Mouse (Mus musculus) stomach, postnatal 0 days (tissue): Measurements from ENCODE around the gene Aftph. TPM values are rescaled to one million over a fixed set of nuclear protein-coding genes. Genes with fewer than 3 reads are reported as not detected.
A peak's percentile ranks its signal among the peaks of the same experiment; 100 is the strongest.

Experiments used
- ATAC-seq: fragments of 200-750 bp; cut with Nextera tagmentation; 2 replicates; pipeline ENCODE4 v1.8.0; 2017; ENCODE audit not compliant: low FRiP score, low TSS enrichment
- DNase-seq: peaks from one replicate; pipeline ENCODE4 v3.0.0-alpha.2; 2016; ENCODE audit warnings: low spot score
- H3K27ac ChIP-seq: fragments of 300-500 bp; sonication (generic); replicated peaks from 2 replicates; pipeline ENCODE4 v1.5.1; 2014; ENCODE audit warnings: mild to moderate bottlenecking, control low read depth
- H3K27me3 ChIP-seq: fragments of 300-500 bp; sonication (generic); 2 replicates; pipeline ENCODE4 v1.6.1; 2014; ENCODE audit warnings: low read length; ENCODE audit not compliant: control insufficient read depth, insufficient read depth
- H3K36me3 ChIP-seq: fragments of 300-500 bp; sonication (generic); 2 replicates; pipeline ENCODE4 v1.6.1; 2014; ENCODE audit warnings: low read length, mixed read lengths; ENCODE audit not compliant: control insufficient read depth, insufficient read depth
- H3K4me1 ChIP-seq: fragments of 300-500 bp; sonication (generic); replicated peaks from 2 replicates; pipeline ENCODE4 v1.6.1; 2014; ENCODE audit warnings: antibody characterized with exemption; ENCODE audit not compliant: control insufficient read depth, insufficient read depth
- H3K4me2 ChIP-seq: fragments of 300-500 bp; sonication (generic); replicated peaks from 2 replicates; pipeline ENCODE4 v1.6.1; 2014; ENCODE audit warnings: low read depth, mild to moderate bottlenecking, control low read depth, moderate library complexity
- H3K4me3 ChIP-seq: fragments of 300-500 bp; sonication (generic); 2 replicates; pipeline ENCODE4 v1.5.1; 2014; ENCODE audit warnings: low read depth, low read length, control low read depth
- H3K9ac ChIP-seq: fragments of 300-500 bp; sonication (generic); 2 replicates; pipeline ENCODE4 v1.6.1; 2014; ENCODE audit warnings: mild to moderate bottlenecking, low read length, control low read depth, mixed read lengths
- H3K9me3 ChIP-seq: fragments of 300-500 bp; sonication (generic); 2 replicates; pipeline ENCODE4 v1.6.1; 2016; ENCODE audit warnings: low read length; ENCODE audit not compliant: control insufficient read depth
- CTCF ChIP-seq: IDR thresholded peaks from 2 replicates; pipeline ENCODE4 v1.5.1; 2016; ENCODE audit warnings: antibody characterized with exemption, low read depth, mild to moderate bottlenecking, moderate library complexity
- EP300 ChIP-seq: optimal IDR thresholded peaks from 2 replicates; pipeline ENCODE3; 2016; ENCODE audit warnings: antibody characterized with exemption
- WGBS: fragments of 180-500 bp; shearing (Covaris S2); extraction: QIAGEN DNeasy Blood & Tissue Kit; methylation state at CpG from one replicate; pipeline ENCODE4 v1.1.7; 2014; 5-methylcytosine and 5-hydroxymethylcytosine counted together
- polyA plus RNA-seq: library from polyadenylated mRNA; unstranded; fragments of >200 nt; fragmentation: Nextera tagmentation; extraction: Ambion mirVana; gene quantifications from 2 replicates; pipeline ENCODE4 v1.2.1, GENCODE M21; 2015

Aftph gene
- polyA plus RNA-seq, 1 experiment from 2014 or later, result 14.8 TPM

DNA sequence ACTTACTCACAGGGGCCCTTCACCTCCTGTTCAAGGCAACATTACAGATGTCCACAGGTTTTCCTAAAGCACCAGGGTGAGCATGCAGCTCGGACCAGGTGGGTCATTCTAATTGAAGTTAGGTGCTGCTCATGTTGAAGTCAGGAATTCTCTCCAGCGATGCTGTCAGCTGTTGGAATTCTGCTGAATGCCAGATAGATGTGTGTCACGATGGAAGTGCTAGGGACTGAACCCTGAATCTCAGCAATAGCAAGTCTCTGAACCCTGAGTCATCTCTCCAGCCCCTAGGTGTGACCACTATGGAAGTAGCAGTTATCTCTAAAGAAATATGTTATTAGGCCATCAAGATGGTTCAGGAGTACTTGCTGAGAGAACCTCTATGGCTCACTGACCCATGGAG, 95.9 kb downstream of the Aftph start:
- ATAC-seq (no peak), DNase-seq (no peak)
- H3K27me3 ChIP-seq, result no peaks in the 10 kb centered on the region
- peaks cover 2% of the 10 kb centered on the region; the same call in 1 of the 2 replicates for H3K4me1 ChIP-seq
- no peak overlapping the region for H3K27ac ChIP-seq
- no peaks in the 10 kb centered on the region for H3K9me3 ChIP-seq
- no peak overlapping the region for H3K4me2 ChIP-seq
- no peak overlapping the region for H3K4me3 ChIP-seq
- H3K9ac ChIP-seq, result no peak overlapping the region
- TF ChIP-seq CTCF (no peak), EP300 (no peak)
- WGBS, result 74% methylated on average over 3 of the region's 3 CpGs
- peaks cover 3% of the 10 kb centered on the region; the same call in 1 of the 2 replicates for H3K36me3 ChIP-seq

DNA sequence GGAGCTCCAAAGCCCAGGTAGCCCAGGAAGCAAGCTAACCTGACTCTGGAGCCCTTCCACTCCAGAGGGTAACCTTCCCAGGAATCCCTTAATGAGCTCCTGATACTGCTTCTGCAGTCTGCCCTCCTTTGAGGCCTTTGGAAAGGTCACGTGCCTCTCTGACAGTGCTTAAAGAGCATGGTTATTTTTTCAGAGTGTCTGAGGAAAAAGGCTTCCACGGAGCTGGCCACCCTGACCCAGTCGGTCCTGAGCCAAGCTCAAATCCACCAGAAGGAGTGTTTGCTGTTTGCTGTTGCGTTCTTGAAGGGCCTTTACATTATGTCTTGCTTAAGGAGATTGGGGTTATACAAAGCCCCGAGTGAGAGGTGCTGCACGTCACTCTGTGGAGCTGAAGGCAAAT, 96.5 kb downstream of the Aftph start:
- ATAC-seq (no peak), DNase-seq (no peak)
- TF ChIP-seq EP300 (no peak), CTCF (no peak)
- Histone ChIP-seq H3K9ac (no peak overlapping the region), H3K4me3 (no peak overlapping the region), H3K4me1 (peaks cover 2% of the 10 kb centered on the region; the same call in 1 of the 2 replicates), H3K27ac (no peak overlapping the region), H3K4me2 (no peak overlapping the region), H3K27me3 (no peaks in the 10 kb centered on the region), H3K36me3 (peaks cover 3% of the 10 kb centered on the region; the same call in 1 of the 2 replicates), H3K9me3 (no peaks in the 10 kb centered on the region)
- WGBS, result 52% methylated on average over 6 of the region's 6 CpGs

DNA sequence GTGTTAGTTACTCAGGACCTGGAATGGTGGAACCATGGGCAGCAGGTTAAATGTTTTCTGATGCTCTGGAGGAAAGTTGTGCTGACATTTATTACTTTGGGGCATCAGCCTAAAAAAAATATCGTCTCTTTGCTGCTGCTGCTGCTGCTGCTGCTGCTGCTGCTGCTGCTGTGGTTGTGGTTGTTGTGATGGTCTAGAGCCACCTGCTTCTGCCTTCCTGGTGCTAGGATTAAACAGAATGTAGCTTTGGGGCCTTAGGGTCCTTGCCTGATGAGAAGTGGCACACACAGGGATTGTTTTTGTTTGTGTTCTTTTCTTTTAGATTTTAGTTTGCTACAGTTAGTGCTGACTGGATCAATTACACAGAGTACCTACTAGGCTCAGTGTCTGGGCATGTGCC, 97.2 kb downstream of the Aftph start:
- DNase-seq (no peak), ATAC-seq (no peak)
- peaks cover 3% of the 10 kb centered on the region; the same call in 1 of the 2 replicates for H3K36me3 ChIP-seq
- no peak overlapping the region for H3K9ac ChIP-seq
- no peak overlapping the region for H3K27ac ChIP-seq
- no peak overlapping the region for H3K4me2 ChIP-seq
- TF ChIP-seq EP300 (no peak), CTCF (no peak)
- peaks cover 4% of the 10 kb centered on the region; the same call in 1 of the 2 replicates for H3K4me1 ChIP-seq
- H3K27me3 ChIP-seq, result no peaks in the 10 kb centered on the region
- WGBS, result 55% methylated on average over 1 of the region's 1 CpGs
- no peak overlapping the region for H3K4me3 ChIP-seq
- no peaks in the 10 kb centered on the region for H3K9me3 ChIP-seq

DNA sequence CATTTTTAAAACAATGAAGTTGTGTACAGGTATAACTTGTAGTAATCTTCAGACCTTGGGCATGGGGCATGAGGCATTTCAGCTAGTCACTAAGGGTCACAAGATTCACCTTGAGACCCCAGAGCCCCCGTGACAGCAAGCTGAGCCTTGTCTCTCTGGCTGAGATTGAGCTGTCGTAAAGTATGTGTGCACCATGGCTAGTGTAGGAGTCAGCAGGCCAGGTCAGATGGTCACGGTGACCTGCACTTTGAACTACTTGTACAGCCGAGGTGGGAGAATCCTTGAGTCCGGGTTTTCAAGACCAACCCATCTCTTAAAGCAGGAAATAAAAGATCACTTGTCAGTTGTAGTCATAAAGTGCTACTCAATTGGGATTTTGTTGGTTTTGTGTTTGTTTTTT, 98.2 kb downstream of the Aftph start:
- no peaks in the 10 kb centered on the region for H3K36me3 ChIP-seq
- no peak overlapping the region for H3K4me2 ChIP-seq
- H3K4me3 ChIP-seq, result no peak overlapping the region
- H3K4me1 ChIP-seq, result peaks cover 4% of the 10 kb centered on the region; the same call in 1 of the 2 replicates
- H3K27me3 ChIP-seq, result no peaks in the 10 kb centered on the region
- DNase-seq (no peak), ATAC-seq (no peak)
- H3K27ac ChIP-seq, result no peak overlapping the region
- 79% methylated on average over 5 of the region's 5 CpGs for WGBS
- no peak overlapping the region for H3K9ac ChIP-seq
- no peak for TF ChIP-seq EP300
- no peak for TF ChIP-seq CTCF
- H3K9me3 ChIP-seq, result no peaks in the 10 kb centered on the region

DNA sequence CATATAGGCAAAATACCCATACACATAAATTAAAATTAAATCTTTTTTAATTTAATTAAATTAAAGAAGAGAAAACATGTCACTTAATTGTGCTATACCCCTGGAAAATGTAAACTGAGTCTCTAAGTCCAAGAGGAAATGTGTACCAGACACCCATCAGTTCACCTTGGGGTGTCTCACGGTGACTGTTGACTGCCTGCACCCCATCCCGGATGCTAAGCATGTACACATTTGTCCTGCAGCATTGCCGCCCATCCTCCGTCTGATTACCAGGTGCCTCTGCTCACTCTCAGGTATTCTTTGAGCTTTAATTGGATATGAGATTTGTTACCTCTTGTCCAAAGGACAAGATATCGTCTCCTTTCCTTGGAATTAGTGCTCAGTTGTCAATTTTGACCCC, 99.1 kb downstream of the Aftph start:
- H3K27me3 ChIP-seq, result no peaks in the 10 kb centered on the region
- H3K36me3 ChIP-seq, result no peaks in the 10 kb centered on the region
- H3K9me3 ChIP-seq, result no peaks in the 10 kb centered on the region
- 86% methylated on average over 5 of the region's 5 CpGs for WGBS
- H3K4me3 ChIP-seq, result no peak overlapping the region
- H3K9ac ChIP-seq, result no peak overlapping the region
- peaks cover 4% of the 10 kb centered on the region; the same call in 1 of the 2 replicates for H3K4me1 ChIP-seq
- no peak overlapping the region for H3K27ac ChIP-seq
- ATAC-seq (no peak), DNase-seq (no peak)
- TF ChIP-seq EP300, result no peak
- TF ChIP-seq CTCF, result no peak
- no peak overlapping the region for H3K4me2 ChIP-seq

DNA sequence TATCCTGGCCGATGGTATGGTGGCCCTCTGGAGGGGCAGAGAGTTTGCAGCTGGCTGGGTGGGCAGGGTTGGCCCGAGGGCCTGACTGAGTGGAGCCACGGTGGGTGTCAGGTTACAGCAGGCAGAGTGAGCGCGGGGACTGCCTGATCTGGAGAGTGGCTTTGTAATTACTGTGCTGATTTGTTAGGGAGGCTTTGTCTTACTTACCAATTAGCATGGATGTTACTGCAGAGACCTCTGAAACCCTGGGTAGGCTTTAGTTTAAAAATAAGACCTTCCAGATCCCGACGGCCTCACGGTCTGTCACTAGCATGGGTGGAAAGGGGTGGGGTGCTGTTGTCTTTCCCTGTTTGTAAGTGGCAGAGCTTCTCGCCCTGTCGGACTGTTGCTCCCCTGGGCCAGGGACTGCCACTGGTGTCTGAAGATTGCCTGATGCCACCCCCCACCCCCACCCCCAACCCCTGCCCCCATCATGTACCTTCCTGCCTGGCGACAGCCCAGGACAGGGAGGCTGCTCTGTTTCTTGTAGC, 101.4 kb downstream of the Aftph start:
- no peak for TF ChIP-seq CTCF
- no peak for TF ChIP-seq EP300
- no peaks in the 10 kb centered on the region for H3K27me3 ChIP-seq
- peak overlapping the region; percentile 27; the same call in 1 of the 2 replicates for H3K9ac ChIP-seq
- H3K4me1 ChIP-seq, result peaks cover 4% of the 10 kb centered on the region; the same call in 1 of the 2 replicates
- H3K4me3 ChIP-seq, result no peak overlapping the region
- H3K36me3 ChIP-seq, result no peaks in the 10 kb centered on the region
- peak overlapping the region; percentile 45 for H3K4me2 ChIP-seq
- H3K27ac ChIP-seq, result peak overlapping the region; percentile 58
- DNase-seq (peak; percentile 55), ATAC-seq (peak; percentile 75)
- no peaks in the 10 kb centered on the region for H3K9me3 ChIP-seq
- 8% methylated on average over 11 of the region's 11 CpGs for WGBS
